Mouse (Mus musculus) spleen, postnatal 4 days (tissue): ENCODE results near the gene Farp1.
"Not testable (repeated sequence)": the region's sequence is repeated elsewhere in the genome, so short reads cannot be mapped to it uniquely, and the experiment has no call there.

Experiments
- DNase-seq, 2 experiments: peaks; one replicate each; pipeline ENCODE4 v3.0.0; 2022; ENCODE audit warnings: low spot score in 2 of 2

Gene Farp1

DNA sequence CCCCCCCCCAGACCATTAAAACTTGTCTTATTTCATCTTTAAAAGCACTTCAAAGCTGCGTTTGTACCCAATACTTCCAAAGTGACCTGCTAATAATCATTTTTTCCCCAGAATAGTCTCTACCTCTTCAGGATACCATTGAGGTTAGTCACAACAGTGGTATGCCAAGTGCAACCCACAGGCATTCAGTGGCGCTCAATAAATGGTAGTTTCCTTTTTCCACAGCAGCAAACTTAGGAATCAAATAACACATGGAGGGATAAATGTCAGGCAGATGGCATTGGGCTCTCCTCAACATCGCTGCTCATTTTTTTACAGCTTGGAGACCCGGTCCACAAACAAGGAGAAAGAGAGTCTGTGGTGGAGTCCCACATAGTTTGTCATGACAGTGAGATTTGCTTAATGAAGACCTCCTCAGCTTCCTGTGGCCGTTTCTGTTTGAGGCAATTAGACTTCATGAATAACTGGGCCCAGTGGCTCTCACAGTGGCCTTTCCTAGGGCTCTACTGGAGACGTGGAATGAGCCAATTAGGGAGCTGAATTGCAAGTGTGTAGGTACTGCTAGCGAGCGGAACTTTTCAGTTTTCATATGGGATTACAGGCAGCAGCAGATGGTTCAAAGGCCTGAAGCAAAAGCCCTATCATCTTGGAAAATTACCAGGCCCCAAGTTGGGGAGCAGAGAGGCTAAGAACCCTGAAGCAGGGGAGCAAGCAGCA is 148.6 kb downstream of the Farp1 start:
- DNase-seq, result no peak

DNA sequence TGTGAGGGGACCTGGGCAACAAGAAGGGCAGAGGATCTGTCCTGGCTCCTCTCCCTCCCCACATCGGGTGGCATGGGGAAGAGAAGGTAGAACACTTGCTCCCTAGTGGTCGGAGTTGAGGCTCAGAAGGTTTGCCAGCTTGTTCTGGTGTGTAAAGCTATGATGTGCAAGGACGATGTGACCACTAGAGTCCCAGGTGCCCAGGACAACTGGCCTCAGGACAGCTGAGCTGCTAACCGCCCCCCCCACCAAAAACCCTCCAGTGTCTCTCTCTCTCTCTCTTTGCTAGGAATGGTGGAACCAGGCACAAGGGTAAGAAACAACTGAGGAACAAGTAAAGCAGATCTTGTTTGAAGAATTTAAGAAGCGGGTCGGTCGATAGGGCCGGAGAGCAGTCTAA is 149.4 kb downstream of the Farp1 start:
- no peak for DNase-seq

DNA sequence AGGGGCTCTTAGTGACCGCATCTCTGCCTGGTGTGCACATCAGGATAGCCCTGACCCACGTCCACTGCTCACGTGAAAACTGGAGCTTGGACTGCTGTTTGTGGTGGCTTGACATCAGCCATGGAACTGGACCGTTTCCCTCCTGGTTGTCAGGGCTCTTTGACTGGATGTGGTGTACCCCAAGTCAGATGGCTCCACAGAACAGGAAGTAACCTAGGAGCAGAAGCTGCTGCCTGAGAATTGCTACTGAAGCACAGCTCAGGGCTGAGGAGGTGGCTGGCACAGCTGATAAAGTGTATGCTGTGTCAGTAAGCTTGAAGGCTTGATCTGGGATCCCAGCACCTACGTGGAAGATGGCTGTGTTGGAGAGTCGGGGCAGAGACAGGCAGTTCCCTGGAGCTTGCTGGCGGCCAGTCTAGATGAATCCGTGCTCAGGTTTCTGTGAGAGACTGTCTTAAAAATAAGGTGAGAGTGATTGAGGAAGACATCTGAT is 151.4 kb downstream of the Farp1 start:
- DNase-seq, result no peak

DNA sequence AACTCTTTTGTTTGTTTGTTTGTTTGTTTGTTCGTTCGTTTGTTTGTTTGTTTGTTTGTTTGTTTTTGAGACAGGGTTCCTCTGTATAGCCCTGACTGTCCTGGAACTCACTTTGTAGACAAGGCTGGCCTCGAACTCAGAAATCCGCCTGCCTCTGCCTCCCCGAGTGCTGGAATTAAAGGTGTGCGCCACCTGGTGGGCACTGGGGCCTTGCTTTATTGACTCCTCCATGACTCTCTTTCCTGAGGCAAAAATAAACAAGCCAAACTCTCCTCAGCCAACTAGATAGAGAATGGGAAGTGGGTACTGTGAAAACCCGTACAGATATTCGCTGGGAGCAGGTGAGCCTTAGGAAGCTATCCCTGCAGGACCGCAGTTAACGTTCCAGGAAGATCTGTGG is 154.8 kb downstream of the Farp1 start:
- DNase-seq, result not testable (repeated sequence)

DNA sequence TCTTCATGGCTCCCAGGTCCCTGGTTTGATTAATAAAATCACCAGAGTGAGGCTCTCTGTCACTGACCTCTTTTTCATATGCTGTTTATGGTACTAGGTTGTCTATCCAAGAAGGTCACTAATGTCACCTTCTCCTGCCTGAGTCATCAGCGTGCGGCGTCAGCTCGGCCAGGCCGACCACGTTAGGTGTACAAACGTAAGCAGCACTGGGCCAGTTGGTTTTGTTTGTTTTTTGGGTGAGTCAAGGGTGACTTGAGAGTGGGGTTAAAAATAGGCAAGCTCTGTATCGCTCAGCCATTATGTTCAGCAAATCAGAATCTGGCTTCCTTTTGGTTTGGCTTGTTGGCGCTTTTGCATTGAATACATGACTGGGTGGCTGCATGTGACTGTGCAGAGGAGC is 155.4 kb downstream of the Farp1 start:
- no peak for DNase-seq

- DNase-seq, result no peak
Measured at GRCm38 (mm10) chr14:121191739-121192138, 156.7 kb downstream of the Farp1 start.

GRCm38 (mm10) chr14:121192394-121192793 is 157.4 kb downstream of the Farp1 start:
- no peak for DNase-seq

GRCm38 (mm10) chr14:121193981-121194380 is 159.0 kb downstream of the Farp1 start:
- DNase-seq, result no peak

GRCm38 (mm10) chr14:121198915-121199572 is 164.0 kb downstream of the Farp1 start:
- DNase-seq, result no peak

- DNase-seq, result no peak
Measured at GRCm38 (mm10) chr14:121199789-121200188, 164.8 kb downstream of the Farp1 start.

- no peak for DNase-seq
Measured at GRCm38 (mm10) chr14:121200353-121200752, 165.4 kb downstream of the Farp1 start.

- DNase-seq, result no peak
Measured at GRCm38 (mm10) chr14:121201178-121201577, 166.2 kb downstream of the Farp1 start.

- no peak for DNase-seq
Measured at GRCm38 (mm10) chr14:121205459-121205858, 170.5 kb downstream of the Farp1 start.

GRCm38 (mm10) chr14:121207441-121208158 is 172.6 kb downstream of the Farp1 start:
- no peak for DNase-seq

GRCm38 (mm10) chr14:121208159-121208515 is 173.1 kb downstream of the Farp1 start:
- no peak for DNase-seq

DNA sequence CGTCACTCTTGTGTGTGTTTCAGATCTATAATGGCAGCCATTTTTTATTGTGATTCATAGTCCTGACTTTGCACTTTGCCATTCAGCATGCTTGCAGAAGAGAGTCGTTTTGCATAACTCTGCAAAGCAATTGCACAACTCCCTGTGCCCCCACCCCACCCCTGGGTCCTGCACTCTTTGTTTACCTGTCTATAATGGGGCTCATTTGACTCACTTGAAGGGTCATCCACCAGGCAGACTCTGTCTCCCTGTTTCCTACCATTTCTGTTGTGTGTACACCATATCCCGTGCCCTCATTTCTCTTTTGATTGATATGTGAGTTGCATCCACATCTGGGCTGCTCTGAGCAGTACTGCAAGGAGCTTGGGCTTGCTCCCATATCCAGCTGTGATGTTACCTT is 175.3 kb downstream of the Farp1 start:
- no peak for DNase-seq

DNA sequence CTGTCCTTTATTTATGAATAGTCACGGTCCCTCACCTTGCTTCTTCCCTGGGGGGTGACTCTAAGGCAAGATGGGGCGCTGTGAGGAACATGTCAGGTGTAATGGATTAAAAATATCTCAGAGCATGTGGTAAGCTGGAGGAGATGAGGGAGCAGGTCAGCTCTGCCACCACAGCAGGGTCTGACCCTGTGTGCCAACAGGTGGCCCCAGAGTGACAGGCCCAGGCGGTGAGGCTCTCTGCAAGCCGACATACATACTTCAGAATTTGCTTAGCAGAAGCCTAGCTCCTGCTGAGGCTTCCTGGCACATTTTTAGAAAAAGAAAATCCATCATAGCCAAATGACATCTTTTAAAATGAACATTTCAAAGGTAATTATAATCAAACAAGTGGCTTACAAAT is 178.7 kb downstream of the Farp1 start:
- no peak for DNase-seq

DNA sequence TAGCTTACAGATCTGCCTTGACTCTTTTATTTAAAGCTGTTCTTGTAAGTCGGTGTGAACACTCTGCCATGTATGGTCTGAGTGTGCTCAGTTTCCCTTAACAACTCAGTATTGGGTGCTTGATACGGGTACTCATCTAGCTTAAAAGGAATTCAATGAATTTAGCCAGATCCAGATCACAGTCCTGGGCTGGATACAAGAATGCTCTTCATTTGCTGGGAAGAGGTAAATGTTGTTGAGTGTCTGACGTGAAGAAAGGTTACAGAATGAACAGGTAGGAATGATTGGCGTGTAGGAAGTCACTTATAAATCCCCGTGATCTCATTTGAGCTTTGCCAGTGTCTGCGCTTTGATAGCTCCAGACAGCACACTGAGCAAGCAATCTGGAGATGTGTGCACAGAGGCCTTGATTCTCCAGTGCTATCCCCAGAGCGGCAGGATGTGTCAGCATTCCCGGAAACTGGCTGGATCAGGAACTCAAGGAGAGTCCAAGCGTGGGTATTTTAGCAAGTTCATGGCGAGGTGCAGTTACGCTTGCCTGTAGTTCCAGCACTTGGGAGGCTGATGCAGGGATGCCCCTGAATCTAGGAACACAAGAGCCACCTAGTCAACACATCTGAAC is 179.7 kb downstream of the Farp1 start:
- no peak for DNase-seq

DNA sequence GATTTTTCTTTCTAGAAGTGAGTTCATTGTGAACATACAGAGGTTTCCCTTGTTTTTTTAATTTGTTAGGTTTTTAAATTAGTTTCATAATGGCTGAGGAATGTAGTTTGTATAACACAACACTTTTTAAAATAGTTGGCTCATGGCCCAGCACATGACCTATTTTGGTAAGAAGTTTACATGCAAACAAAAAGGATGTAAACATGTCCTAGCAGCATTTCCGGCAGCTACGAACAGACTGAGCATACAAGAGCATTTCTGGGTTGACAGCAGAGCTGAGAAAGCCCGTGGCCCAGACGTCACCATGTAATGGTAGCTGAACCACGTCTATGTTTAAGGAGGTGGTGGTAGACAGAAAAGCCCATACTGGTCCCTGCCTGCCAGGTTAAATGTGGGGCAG is 180.8 kb downstream of the Farp1 start:
- DNase-seq, result no peak

- no peak for DNase-seq
Measured at GRCm38 (mm10) chr14:121216672-121217071, 181.7 kb downstream of the Farp1 start.

GRCm38 (mm10) chr14:121218620-121219019 is 183.6 kb downstream of the Farp1 start:
- DNase-seq, result peak in 1 of 2 experiments; percentile 71
